Mouse (Mus musculus): ENCODE measurements around the gene Gm49776. TPM values are rescaled to one million over a fixed set of nuclear protein-coding genes. Genes with fewer than 3 reads are reported as not detected.
"Not testable (repeated sequence)": the region's sequence is repeated elsewhere in the genome, so short reads cannot be mapped to it uniquely, and the experiment has no call there.

The Gm49776 gene
- polyA plus RNA-seq, 1 experiment from 2014 or later: 1.2 TPM

DNA sequence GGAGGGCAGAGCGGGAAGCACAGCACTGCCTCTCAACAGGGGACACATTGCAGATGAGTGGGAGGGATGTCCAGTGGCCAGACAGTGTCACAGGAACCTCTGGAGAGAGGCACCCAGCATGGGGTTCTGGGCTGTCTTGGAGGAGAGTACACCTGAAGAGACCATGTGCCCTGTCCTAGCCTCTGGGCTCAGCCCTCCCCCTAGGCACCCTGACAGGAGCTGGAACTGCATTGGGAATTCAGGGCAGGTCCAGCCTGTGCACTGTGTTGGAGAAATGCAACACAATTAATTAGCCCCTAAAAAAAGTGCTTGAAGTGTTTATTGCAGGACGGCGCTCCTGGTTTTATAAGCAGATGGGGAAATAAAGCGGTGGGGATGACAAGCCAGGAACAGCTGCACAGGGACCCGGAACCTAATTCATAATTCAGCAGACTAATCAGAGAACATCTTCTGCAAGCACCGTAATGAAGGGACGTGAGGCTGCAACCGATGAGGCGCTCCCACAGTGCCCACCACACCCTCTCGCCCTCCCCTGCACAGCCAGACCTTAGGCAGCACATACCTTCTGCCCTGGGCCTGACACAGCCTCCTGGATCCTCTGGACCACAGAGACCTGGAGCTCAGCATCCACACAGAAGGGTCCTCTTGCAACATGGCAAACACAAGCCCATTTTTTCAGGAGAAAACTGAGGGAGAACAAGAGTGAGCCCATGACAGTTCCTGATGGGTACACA, 59.6 kb downstream of the Gm49776 start:
- no peak overlapping the region for H3K4me3 ChIP-seq (ENCODE audit: low read depth, low read length)
- H3K4me1 ChIP-seq (replicated peaks; ENCODE audit: control insufficient read depth, insufficient read depth, low read length): peaks cover 7% of the 10 kb centered on the region; the same call in 1 of the 2 replicates
- H3K9ac ChIP-seq (ENCODE audit: low read depth, low read length): no peak overlapping the region
- no peak overlapping the region for H3K27ac ChIP-seq (ENCODE audit: low read depth, low read length)
- no peaks in the 10 kb centered on the region for H3K27me3 ChIP-seq (replicated peaks; ENCODE audit: control insufficient read depth, insufficient read depth, low read length)
- H3K4me2 ChIP-seq (replicated peaks; ENCODE audit: low read depth): no peak overlapping the region
- 60% methylated on average over 10 of the region's 10 CpGs for WGBS
- TF ChIP-seq CTCF (IDR thresholded peaks at IDR 0.05; ENCODE audit: low read depth): no peak
- H3K36me3 ChIP-seq (ENCODE audit: control insufficient read depth, insufficient read depth): no peaks in the 10 kb centered on the region
- no peaks in the 10 kb centered on the region for H3K9me3 ChIP-seq (ENCODE audit: control insufficient read depth)
- ATAC-seq: no peak

- Histone ChIP-seq H3K9ac (ENCODE audit: low read depth, low read length) (no peak overlapping the region), H3K27me3 (replicated peaks; ENCODE audit: control insufficient read depth, insufficient read depth, low read length) (no peaks in the 10 kb centered on the region), H3K4me3 (ENCODE audit: low read depth, low read length) (no peak overlapping the region), H3K4me2 (replicated peaks; ENCODE audit: low read depth) (no peak overlapping the region), H3K36me3 (ENCODE audit: control insufficient read depth, insufficient read depth) (no peaks in the 10 kb centered on the region), H3K9me3 (ENCODE audit: control insufficient read depth) (no peaks in the 10 kb centered on the region), H3K4me1 (replicated peaks; ENCODE audit: control insufficient read depth, insufficient read depth, low read length) (peaks cover 7% of the 10 kb centered on the region; the same call in 1 of the 2 replicates), H3K27ac (ENCODE audit: low read depth, low read length) (no peak overlapping the region)
- 83% methylated on average over 6 of the region's 6 CpGs for WGBS
- no peak for TF ChIP-seq CTCF (IDR thresholded peaks at IDR 0.05; ENCODE audit: low read depth)
- ATAC-seq: no peak
These were observed 60.2 kb downstream of the Gm49776 start for GRCm38 (mm10) chr16:18197881-18198280.

- H3K27ac ChIP-seq (ENCODE audit: low read depth, low read length); H3K9ac ChIP-seq (ENCODE audit: low read depth, low read length); H3K4me3 ChIP-seq (ENCODE audit: low read depth, low read length); H3K9me3 ChIP-seq (ENCODE audit: control insufficient read depth); H3K36me3 ChIP-seq (ENCODE audit: control insufficient read depth, insufficient read depth); H3K4me1 ChIP-seq (replicated peaks; ENCODE audit: control insufficient read depth, insufficient read depth, low read length); H3K4me2 ChIP-seq (replicated peaks; ENCODE audit: low read depth); H3K27me3 ChIP-seq (replicated peaks; ENCODE audit: control insufficient read depth, insufficient read depth, low read length): not testable (repeated sequence)
- WGBS: 25% methylated on average over 3 of the region's 3 CpGs
- ATAC-seq: 0 out of 2 replicates have a peak, but pooled peaks have one; percentile 9
These were observed 62.6 kb downstream of the Gm49776 start for GRCm38 (mm10) chr16:18195561-18195960.

MicroRNAs within 50 kb of the gene (microRNA counts, 519-probe panel; counts per million panel counts)
- microRNA mmu-miR-1306: not detected

Small RNA genes within 50 kb of the gene (microRNA-seq; reads per million reads assigned to microRNA genes)
- gene Gm24572: 0.82 reads per million
- gene Mir1306: 89.7 reads per million, percentile 46 among the genes with 10 or more reads in this experiment

Other genes with a start within 250 kb of the Gm49776 start
- 98.4 and 106 TPM in 2 replicates for gene Dgcr6, start 205.5 kb downstream of the Gm49776 start, polyA plus RNA-seq (2015; fragmentation: Nextera tagmentation; extraction: Ambion mirVana)
- gene Prodh, start 168.1 kb downstream of the Gm49776 start, polyA plus RNA-seq (2015; fragmentation: Nextera tagmentation; extraction: Ambion mirVana): 23.2 and 40.9 TPM in 2 replicates
- 1.6 and 1.9 TPM in 2 replicates for gene Rtn4r, start 130.7 kb downstream of the Gm49776 start, polyA plus RNA-seq (2015; fragmentation: Nextera tagmentation; extraction: Ambion mirVana)
- not detected in 2 replicates for gene Ccdc188, start 40.4 kb downstream of the Gm49776 start, polyA plus RNA-seq (2015; fragmentation: Nextera tagmentation; extraction: Ambion mirVana)
- 4.3 and 5.0 TPM in 2 replicates for gene Zdhhc8, start 23.2 kb downstream of the Gm49776 start, polyA plus RNA-seq (2015; fragmentation: Nextera tagmentation; extraction: Ambion mirVana)
- 26.1 and 28.7 TPM in 2 replicates for gene Trmt2a, start 9.6 kb downstream of the Gm49776 start, polyA plus RNA-seq (2015; fragmentation: Nextera tagmentation; extraction: Ambion mirVana)
- gene Ranbp1, start 9.6 kb downstream of the Gm49776 start, polyA plus RNA-seq (2015; fragmentation: Nextera tagmentation; extraction: Ambion mirVana): 229 and 231 TPM in 2 replicates
- 7.1 TPM in 2 replicates for gene Dgcr8, start 30.9 kb upstream of the Gm49776 start, polyA plus RNA-seq (2015; fragmentation: Nextera tagmentation; extraction: Ambion mirVana)
- 78.6 and 85.2 TPM in 2 replicates for gene Tango2, start 89.8 kb upstream of the Gm49776 start, polyA plus RNA-seq (2015; fragmentation: Nextera tagmentation; extraction: Ambion mirVana)
- gene Arvcf, start 89.9 kb upstream of the Gm49776 start, polyA plus RNA-seq (2015; fragmentation: Nextera tagmentation; extraction: Ambion mirVana): 9.3 and 9.6 TPM in 2 replicates
- 24.8 and 25.0 TPM in 2 replicates for gene Txnrd2, start 168.1 kb upstream of the Gm49776 start, polyA plus RNA-seq (2015; fragmentation: Nextera tagmentation; extraction: Ambion mirVana)
- gene Comt, start 168.5 kb upstream of the Gm49776 start, polyA plus RNA-seq (2015; fragmentation: Nextera tagmentation; extraction: Ambion mirVana): 103 and 107 TPM in 2 replicates
- gene Gnb1l, start 240.4 kb upstream of the Gm49776 start, polyA plus RNA-seq (2015; fragmentation: Nextera tagmentation; extraction: Ambion mirVana): 11.0 and 12.6 TPM in 2 replicates
- 1.4 and 1.8 TPM in 2 replicates for gene Rtl10, start 240.6 kb upstream of the Gm49776 start, polyA plus RNA-seq (2015; fragmentation: Nextera tagmentation; extraction: Ambion mirVana)

Measured in intestine, postnatal 0 days (tissue).